Mouse (Mus musculus): ENCODE data around the gene Utp14a. TPM values are rescaled to one million over a fixed set of nuclear protein-coding genes. Genes with fewer than 3 reads are reported as not detected.

Gene Utp14a
- 24.5 TPM for polyA plus RNA-seq (2017; shearing (Covaris generic))

DNA sequence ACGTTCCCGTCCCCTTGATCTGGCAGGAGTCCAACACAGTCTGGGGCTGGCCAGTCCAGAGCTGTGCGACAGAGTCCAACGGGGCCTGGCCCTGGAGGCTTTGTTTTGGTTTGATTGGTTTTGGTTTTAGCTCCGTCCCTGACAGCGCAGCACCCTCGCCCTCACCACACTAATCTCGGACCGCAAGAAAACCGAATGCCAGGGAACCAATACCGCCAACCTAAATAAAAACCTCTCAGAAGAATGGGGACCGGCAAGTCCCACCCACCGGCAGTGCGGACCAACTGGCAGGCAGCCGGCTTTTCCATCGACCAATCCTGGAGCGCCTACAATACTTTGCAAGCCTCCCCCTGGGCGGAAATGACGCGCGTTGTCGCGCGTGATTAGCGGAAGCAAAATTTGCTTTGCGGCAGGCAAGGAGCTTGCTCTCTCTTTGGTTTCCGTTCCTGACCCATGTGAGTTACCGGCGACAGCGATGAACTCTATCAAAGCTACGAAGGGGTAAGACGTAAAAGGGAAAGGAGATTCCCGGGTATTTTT lies at the start of gene Utp14a:
TSS of gene Utp14a (plus strand) at position 395 of the 540 bp plus-strand sequence.

DNA sequence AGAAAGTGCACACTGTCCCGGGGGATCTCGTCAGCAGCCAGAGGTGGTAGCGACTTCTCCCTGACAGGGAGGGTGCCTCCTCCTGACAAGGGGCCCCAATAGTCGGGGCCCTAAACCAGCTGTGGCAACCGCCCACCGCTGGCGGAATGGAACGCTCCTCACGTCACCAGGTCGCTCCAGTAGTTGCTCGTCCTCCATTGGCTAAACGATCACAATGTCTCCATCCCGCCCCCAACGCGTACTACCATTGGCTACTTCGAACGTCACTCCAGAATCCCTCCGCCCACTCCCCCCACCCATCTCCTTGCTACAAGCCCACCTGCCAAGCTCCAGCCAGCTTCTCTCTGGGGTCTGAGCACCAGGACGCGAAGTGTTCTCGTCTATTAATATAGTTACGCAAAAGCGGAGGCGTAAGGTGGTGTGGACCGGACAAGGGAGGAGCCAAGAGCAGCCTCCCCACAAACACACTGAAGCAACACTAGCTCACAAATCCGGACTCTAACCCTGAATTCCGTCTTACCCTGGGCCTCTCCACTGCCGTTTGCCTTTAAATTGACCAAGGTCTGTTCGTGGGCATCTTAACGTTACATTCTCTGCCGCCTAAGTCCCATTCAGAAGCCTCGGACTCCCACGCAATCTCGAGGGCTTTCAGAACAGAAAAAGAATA lies 48.0 kb upstream of the Utp14a start, which contains the start of gene Zdhhc9:
TSS of gene Zdhhc9 (minus strand) at position 360 of the 667 bp plus-strand sequence.

Other genes starting within 250 kb of the Utp14a start
- gene Apln, start 222.0 kb upstream of the Utp14a start, polyA plus RNA-seq (2017; shearing (Covaris generic)): not detected
- 0.62 TPM for gene Xpnpep2, start 148.1 kb upstream of the Utp14a start, polyA plus RNA-seq (2017; shearing (Covaris generic))
- 136 TPM for gene Sash3, start 110.4 kb upstream of the Utp14a start, polyA plus RNA-seq (2017; shearing (Covaris generic))
- gene Zdhhc9, start 48.0 kb upstream of the Utp14a start, polyA plus RNA-seq (2017; shearing (Covaris generic)): 26.9 TPM
- gene Bcorl1, start 84.5 kb downstream of the Utp14a start, polyA plus RNA-seq (2017; shearing (Covaris generic)): 2.3 TPM
- 59.0 TPM for gene Elf4, start 206.3 kb downstream of the Utp14a start, polyA plus RNA-seq (2017; shearing (Covaris generic))